Mouse (Mus musculus) Muller cell, postnatal 12 days (primary cell): Measurements from ENCODE around the gene Lor.

Experiments used
- DNase-seq: peaks from one replicate; pipeline ENCODE4 v3.0.0-alpha.2; 2015; ENCODE audit errors: inconsistent ontology term

Lor gene

DNA sequence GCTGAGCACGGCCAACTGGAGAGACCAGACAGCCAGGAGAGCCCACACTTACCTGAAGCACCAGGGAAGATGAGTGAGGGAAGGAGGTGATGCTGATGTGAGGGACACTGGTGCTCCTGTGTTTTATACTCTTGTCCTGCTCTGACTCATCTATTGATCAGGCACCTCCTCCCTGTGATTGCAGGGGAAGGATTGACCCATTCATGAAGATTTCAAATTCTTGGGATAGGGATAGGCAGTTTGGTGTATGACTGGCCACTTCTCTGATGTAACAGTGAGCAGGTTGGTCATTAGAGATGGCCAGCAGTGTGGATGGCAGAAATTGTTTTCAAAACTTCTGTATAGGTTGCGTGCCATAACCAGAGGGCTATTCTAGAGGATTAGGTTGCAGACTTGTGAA lies at the start of gene Lor:
Lor (minus strand) TSS at position 101 of the 400 bp plus-strand sequence.
- no peak for DNase-seq

DNA sequence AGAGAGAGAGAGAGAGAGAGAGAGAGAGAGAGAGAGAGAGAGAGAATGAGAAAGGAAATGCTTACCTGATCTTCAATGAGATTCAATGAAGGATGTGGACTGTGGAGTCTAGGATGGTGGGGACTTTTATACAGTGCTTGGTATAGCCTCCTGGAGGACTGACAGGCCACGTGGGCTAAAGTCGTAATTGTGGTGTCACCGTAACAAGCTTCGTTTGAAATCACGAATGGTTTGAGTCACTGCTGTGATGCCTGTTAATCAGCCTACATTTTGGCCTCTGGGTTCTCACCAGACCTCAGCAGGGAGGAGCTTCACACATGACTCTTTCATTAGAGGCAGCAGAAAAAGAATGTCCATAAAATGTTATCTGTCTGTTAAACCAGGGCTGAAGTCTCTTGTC lies 40.9 kb upstream of the Lor start, which contains the start of gene Prr9:
Prr9 (minus strand) TSS at position 101 of the 400 bp plus-strand sequence.
- no peak for DNase-seq

DNA sequence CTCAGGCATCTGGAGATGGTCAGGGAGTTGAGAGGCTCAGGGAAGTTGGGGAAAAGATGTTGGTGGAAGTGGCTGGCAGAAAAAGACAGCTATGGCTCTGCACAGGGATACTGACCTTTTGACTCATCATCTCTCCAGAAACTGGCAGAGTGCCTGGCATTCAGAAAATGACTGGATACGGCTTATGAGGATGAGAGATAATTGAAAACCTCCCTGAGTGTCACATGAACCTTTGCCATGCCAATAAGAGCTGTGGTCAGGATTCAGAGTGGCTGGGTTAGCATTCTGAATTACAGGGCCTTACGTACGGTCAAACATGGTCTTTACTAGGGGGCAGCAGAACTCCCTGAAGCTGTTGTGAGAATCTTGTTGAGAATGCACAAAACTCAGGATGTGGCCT lies 38.0 kb upstream of the Lor start:
- DNase-seq: peak; percentile 88

DNA sequence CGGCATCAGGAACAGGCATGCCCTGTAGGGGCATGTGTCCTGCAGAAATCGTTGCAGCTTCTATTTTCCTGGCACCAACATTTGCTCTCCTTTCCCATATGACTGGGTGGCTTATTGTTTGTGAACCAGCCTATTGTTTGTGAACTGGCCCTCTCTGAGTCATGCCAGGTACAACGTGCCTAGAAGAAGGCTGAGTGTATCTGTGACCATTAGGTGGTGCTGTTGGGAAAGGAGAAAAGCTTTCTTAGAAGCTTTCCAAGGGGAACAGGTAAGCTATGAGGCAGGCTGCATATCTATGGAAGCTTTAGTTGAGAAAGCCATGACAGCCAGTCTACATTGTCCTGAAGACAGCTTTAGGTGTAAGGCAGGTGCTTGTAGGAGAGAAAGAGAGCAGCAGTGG lies 35.0 kb upstream of the Lor start:
- no peak for DNase-seq

DNA sequence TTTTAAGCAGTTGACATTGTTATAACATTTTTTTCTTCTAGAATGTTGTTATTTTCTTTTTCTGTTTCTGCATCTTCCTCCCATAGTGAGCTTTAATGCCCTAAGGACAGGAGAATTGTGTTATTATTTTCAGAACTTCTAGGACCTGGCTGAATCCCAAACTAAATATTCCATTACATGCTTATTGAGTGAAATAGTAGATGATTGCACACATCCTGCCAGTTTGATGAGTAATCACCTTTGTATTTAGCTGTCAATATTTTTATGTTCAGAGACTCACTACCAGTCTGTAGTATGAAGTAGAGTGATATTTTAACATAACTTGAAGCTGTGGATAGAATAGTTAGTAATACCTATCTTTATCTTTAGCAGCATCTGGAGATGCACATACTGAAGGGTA lies 28.6 kb upstream of the Lor start:
- peak; percentile 69 for DNase-seq

DNA sequence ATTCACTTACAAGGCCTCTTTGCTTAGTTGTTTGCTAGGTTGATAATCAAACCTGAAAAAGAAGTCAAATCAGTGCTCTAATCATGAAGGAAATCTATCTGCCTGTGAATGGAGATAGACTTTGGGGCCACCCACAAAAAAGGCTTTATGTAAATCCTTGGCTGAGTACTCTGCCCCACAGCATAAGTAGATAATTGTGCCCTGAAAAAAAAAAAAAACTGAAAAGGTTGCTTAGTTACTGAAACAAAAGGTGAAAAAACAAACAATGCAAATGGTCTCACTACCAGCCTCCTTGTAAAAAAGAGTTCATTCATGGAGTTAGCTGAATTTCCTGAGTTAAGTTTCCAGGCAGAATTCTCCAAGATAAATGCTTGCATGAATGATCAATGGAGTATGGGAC lies 27.8 kb upstream of the Lor start:
- DNase-seq: peak; percentile 84

DNA sequence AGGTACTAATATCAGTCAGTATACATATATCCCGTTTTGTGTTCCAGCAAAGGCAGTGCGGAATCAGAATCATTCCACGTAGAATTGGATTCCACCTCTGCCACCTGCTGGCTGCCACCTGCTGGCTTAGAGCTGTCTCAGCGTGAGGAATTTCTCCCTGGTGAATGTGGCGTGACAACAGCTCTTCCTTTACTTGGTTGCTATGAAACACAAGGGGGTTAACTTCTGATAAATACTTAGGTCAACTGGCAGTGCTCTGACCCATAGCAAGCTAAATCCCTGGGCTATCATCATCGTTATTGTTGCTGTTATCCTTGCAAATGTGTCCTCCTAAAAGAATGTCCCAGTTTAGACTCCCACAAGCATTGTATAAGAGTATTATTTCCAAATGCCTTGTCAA lies 23.6 kb upstream of the Lor start:
- peak; percentile 64 for DNase-seq

DNA sequence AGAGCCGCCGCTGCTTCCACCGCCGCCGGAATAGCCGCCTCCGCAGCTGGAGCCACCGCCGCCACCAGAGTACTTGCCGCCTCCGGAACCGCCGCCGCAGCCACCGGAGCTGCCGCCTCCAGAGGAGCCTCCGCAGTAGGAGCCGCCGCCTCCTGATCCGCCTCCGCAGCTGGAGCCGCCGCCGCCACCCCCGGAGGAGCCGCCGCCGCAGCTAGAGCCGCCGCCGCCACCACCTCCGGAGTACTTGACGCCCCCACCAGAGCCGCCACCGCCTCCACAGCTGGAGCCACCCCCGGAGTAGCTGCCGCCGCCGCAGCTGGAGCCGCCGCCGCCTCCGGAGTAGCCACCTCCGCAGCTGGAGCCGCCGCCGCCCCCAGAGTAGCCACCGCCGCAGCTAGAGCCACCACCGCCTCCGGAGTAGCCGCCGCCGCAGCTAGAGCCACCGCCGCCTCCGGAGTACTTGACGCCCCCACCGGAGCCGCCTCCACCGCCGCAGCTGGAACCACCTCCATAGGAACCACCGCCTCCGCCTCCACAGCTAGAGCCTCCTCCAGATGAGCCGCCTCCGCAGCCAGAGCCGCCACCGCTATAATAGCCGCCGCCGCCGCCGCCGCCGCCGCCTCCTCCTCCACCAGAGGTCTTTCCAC lies 1.5 kb downstream of the Lor start:
- peak; percentile 26 for DNase-seq

DNA sequence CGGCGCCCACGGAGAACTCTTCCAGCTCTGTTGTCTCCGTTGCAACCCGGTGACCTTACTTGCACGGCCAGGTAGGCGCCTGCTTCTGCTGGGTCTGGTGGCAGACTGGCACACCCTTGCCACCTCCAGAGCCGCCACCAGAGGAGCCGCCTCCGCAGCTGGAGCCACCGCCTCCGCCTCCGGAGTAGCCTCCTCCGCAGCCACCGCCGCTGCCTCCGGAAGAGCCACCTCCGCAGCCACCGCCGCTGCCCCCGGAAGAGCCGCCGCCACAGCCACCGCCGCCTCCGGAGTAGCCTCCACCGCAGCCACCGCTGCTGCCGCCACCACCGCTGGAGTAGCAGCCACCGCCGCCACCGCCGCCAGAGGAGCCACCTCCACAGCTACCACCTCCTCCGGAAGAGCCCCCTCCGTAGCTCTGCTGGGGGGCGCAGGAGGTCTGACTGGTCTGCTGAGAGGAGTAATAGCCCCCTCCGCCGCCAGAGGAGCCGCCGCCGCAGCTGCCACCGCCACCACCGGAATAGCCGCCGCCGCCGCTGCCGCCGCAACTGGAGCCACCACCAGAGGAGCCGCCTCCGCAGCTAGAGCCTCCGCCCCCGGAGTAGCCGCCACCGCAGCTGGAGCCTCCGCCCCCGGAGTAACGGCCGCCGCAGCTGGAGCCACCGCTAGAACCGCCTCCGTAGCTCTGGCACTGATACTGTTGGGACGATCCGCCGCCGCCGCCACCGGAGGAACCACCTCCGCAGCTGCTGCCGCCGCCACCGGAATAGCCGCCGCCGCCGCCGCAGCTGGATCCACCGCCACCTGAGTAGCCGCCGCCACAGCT lies 2.3 kb downstream of the Lor start:
- DNase-seq: peak; percentile 54

DNA sequence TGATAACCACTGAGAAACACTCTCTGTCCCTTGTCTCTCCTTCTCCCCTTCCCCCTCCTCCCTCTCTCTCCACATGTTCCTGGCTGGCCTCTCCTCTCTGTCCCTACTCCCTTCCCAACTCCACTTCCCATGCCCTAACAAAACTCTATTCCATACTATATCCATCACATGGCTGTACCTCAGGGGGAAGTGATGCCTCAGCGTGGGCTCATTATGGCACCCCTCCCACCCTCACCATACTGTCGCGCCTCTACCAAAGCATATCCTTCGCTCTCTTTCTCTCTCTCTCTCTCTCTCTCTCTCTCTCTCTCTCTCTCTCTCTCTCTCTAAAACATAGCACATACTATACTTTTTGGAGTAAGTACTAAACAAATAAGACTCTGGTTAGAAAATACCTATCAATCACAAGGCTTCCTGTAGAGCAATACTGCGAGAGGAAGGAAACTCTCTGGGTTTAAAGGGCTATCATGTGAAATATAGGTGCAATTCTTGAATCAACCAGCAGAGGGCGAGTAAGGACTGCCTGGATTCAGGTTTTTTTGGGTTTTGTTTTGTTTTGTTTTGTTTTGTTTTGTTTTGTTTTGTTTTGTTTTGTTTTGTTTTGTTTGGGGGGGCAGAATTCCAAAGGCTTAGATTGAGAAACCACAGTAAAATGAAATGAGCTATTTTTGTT lies 32.4 kb downstream of the Lor start:
- DNase-seq: no peak

DNA sequence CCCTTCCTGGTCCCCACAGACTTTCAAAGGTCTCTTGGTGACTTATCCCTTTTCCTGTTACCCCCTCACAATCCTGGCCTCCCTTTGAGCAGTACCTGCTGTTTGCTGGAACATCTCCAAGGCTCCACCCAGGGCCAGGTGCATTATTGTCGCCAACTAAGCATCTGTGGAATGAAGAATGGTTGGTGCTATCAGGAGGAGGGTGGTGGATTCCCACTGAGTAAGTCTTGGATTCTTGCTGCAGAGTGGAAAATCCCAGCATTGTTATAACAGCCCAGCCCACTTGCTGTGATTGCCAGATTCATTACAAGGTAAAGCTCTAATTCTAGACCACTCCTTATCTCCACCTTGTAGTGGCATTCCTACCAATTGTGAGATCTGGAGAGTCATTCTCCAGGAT lies 49.0 kb downstream of the Lor start:
- DNase-seq: no peak

DNA sequence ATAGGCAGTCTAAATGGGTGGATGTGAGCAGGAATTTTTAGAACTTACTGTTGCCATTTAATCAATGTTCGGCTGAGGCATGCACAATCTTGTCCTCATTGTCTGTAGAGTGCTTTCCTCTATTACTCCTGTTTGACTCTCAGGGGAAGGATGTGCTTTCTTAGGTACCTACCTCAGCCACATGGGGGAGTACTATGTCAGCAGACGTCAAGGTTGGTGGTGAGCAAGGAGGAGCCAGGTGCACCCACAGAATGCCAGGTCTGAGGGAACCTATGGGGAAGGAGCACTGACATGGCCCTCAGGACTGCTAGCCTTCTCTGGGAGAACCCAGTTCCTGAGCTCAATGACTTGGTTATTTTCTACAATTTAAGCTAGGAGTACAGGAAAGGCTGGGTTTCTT lies 49.7 kb downstream of the Lor start:
- DNase-seq: no peak
